Mouse (Mus musculus) gastrocnemius, postnatal 36 days (tissue): ENCODE data around the gene Psmd5. TPM values are rescaled to one million over a fixed set of nuclear protein-coding genes. Genes with fewer than 3 reads are reported as not detected.

Experiments
- total RNA-seq, 2 experiments: library from RNA; stranded (reverse); gene quantifications; 2 replicates each; pipeline ENCODE4 v1.2.3; 2021

The Psmd5 gene
- total RNA-seq, 2 experiments from 2014 or later = 8.8 to 13.3 TPM

Other genes with a start within 250 kb of the Psmd5 start
- gene Gapvd1, start 119.7 kb downstream of the Psmd5 start, total RNA-seq = 10 to 100 TPM; 28.7 to 34.7 TPM
- gene Hspa5, start 103.0 kb downstream of the Psmd5 start, total RNA-seq = 100 to 1,000 TPM; 168 to 180 TPM
- gene Rabepk, start 75.1 kb downstream of the Psmd5 start, total RNA-seq = 1 to 10 TPM; 7.5 to 8.6 TPM
- gene Fbxw2, start 48.7 kb downstream of the Psmd5 start, total RNA-seq = 10 to 100 TPM; 43.9 to 46.6 TPM
- gene Gm34653, start 42.0 kb downstream of the Psmd5 start, total RNA-seq = not detected
- under 1 TPM in 1 of 2 experiments, not detected in 1; 0.39 TPM for gene Cutal, start 572 bp downstream of the Psmd5 start, total RNA-seq
- under 1 TPM; 0.38 to 0.64 TPM for gene Phf19, start 39.1 kb upstream of the Psmd5 start, total RNA-seq
- gene Traf1, start 86.8 kb upstream of the Psmd5 start, total RNA-seq = 1 to 10 TPM in 1 of 2 experiments, under 1 TPM in 1; 0.76 to 1.1 TPM
- under 1 TPM in 1 of 2 experiments, not detected in 1; 0.15 TPM for gene Hc, start 186.5 kb upstream of the Psmd5 start, total RNA-seq
- under 1 TPM in 1 of 2 experiments, not detected in 1; 0.15 TPM for gene AI182371, start 226.6 kb upstream of the Psmd5 start, total RNA-seq
- 1 to 10 TPM; 5.1 to 7.3 TPM for gene Cntrl, start 234.5 kb upstream of the Psmd5 start, total RNA-seq